Mouse (Mus musculus): ENCODE data around the gene Olfr131. TPM values are rescaled to one million over a fixed set of nuclear protein-coding genes. Genes with fewer than 3 reads are reported as not detected.
"Not testable (repeated sequence)": the region's sequence is repeated elsewhere in the genome, so short reads cannot be mapped to it uniquely, and the experiment has no call there.

The Olfr131 gene
- polyA plus RNA-seq (2016; fragmentation: Nextera tagmentation; extraction: Ambion mirVana), result not detected in 2 replicates

GRCm38 (mm10) chr17:38088593-38088992 lies at the start of gene Olfr131:
Olfr131 (minus strand) TSS chr17:38088693.
- Histone ChIP-seq H3K27ac (no peak within 1 kb of the TSS), H3K4me1 (no peaks in the 10 kb centered on the region), H3K27me3 (ENCODE audit: insufficient read depth, poor library complexity, severe bottlenecking) (no peaks in the 10 kb centered on the region), H3K36me3 (no peaks in the 10 kb centered on the region), H3K4me3 (no peak within 1 kb of the TSS), H3K9me3 (no peaks in the 10 kb centered on the region)
- no peak for DNase-seq (ENCODE audit: low spot score)

DNA sequence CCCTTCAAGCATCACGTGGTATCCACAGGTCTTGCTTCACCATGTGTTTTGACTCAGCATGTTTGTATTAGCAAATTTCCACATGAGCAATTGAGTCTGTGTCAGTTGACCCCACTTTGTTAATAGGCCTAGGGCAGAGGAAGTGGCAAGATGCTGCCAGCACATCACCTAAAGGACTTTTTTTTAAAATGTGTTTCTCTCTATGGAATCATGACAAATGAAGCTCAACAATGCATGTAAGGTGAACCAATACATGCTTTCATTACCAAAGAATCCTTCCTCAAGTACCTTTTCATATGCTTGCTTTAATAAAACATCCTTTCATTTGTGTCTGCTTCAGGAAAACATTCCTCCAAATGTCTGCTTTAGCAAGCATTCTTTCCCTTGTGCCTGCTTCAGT lies 45.9 kb upstream of the Olfr131 start, which contains the start of gene Olfr132:
Gene Olfr132 (minus strand): TSS at position 101 of the 400 bp plus-strand sequence.
- H3K4me1 ChIP-seq, result no peaks in the 10 kb centered on the region
- H3K36me3 ChIP-seq, result no peaks in the 10 kb centered on the region
- H3K4me3 ChIP-seq, result no peak within 1 kb of the TSS
- H3K9me3 ChIP-seq, result no peaks in the 10 kb centered on the region
- H3K27me3 ChIP-seq (ENCODE audit: insufficient read depth, poor library complexity, severe bottlenecking), result no peaks in the 10 kb centered on the region
- WGBS, result 65% methylated on average over 1 of the region's 1 CpGs
- H3K27ac ChIP-seq, result no peak within 1 kb of the TSS
- DNase-seq (ENCODE audit: low spot score), result no peak

GRCm38 (mm10) chr17:38125371-38125770 lies 36.9 kb upstream of the Olfr131 start:
- H3K4me1 ChIP-seq; H3K27ac ChIP-seq; DNase-seq (ENCODE audit: low spot score); H3K36me3 ChIP-seq; H3K27me3 ChIP-seq (ENCODE audit: insufficient read depth, poor library complexity, severe bottlenecking); H3K4me3 ChIP-seq; H3K9me3 ChIP-seq: not testable (repeated sequence)
- WGBS, result 74% methylated on average over 3 of the region's 3 CpGs

DNA sequence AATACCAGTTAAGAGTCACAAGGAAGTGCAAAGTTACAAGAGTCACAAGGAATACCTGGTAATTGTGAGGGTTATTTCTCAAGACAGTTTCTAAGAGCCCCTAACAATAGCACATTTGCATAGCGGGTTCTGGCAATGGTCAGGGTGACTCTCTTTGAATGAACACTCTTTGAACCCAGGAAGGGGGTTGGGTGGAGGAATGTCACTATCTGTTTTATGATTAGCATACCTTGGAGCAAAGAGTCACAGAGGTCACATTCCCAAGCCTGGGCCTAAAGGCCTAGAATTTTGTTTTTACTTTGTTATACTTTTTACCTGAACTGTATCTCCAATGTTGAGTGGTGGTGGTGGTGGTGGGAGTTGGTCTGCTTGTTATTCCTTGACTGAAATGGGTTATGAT lies 35.7 kb upstream of the Olfr131 start:
- WGBS, result 82% methylated on average over 1 of the region's 1 CpGs
- DNase-seq (ENCODE audit: low spot score); H3K36me3 ChIP-seq; H3K27ac ChIP-seq; H3K4me3 ChIP-seq; H3K4me1 ChIP-seq; H3K9me3 ChIP-seq; H3K27me3 ChIP-seq (ENCODE audit: insufficient read depth, poor library complexity, severe bottlenecking): not testable (repeated sequence)

- Histone ChIP-seq H3K27ac (no peak overlapping the region), H3K4me3 (no peak overlapping the region), H3K27me3 (ENCODE audit: insufficient read depth, poor library complexity, severe bottlenecking) (no peaks in the 10 kb centered on the region), H3K4me1 (no peaks in the 10 kb centered on the region), H3K36me3 (no peaks in the 10 kb centered on the region), H3K9me3 (no peaks in the 10 kb centered on the region)
- WGBS, result 79% methylated on average over 4 of the region's 4 CpGs
- no peak for DNase-seq (ENCODE audit: low spot score)
Measured at GRCm38 (mm10) chr17:38082364-38082763, 6.1 kb downstream of the Olfr131 start.

DNA sequence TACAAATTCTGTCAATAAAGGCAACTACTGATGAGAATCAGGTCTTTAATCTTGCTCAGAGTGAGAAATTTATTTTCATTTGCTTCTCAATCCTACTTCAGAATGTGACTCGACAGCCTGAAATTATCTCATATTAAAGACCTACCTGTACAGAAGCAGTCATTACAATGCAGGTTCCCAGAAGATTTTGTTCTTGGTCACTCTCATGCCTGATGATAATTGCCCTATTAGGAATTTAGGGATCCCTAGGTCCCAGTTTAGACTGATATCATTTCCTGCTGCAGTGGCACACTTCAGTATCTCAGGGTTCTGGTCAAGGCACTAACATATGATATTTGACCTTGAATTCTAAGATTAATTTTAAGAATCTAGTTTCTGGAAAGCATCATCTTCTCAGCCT lies 24.9 kb downstream of the Olfr131 start, which contains the start of gene Olfr130:
Gene Olfr130 (plus strand): TSS at position 301 of the 400 bp plus-strand sequence.
- no peak for DNase-seq (ENCODE audit: low spot score)
- H3K36me3 ChIP-seq, result no peaks in the 10 kb centered on the region
- WGBS, result 84% methylated on average over 1 of the region's 1 CpGs
- no peak within 1 kb of the TSS for H3K27ac ChIP-seq
- H3K4me1 ChIP-seq, result no peaks in the 10 kb centered on the region
- H3K9me3 ChIP-seq, result no peaks in the 10 kb centered on the region
- H3K27me3 ChIP-seq (ENCODE audit: insufficient read depth, poor library complexity, severe bottlenecking), result no peaks in the 10 kb centered on the region
- no peak within 1 kb of the TSS for H3K4me3 ChIP-seq

DNA sequence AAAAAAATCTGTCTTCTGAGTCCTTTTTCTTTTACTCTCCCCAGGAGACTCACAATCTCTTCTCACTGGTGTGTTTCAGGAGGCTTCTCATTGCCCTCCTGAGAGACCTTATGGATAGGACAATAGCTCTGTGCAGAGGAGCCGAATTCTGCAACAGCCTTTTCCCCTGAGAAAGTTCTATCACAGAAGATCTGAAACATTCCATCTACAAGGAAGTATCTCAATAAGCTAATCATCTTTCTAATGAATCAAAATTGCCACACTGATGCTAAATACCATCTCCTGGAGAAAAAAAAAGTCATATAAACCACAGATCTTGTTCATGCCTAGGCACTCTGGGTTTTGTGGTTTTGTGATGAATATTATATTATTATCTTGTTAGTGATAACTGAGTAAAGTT lies 28.5 kb downstream of the Olfr131 start, which contains the start of gene Olfr129:
Gene Olfr129 (minus strand): TSS at position 101 of the 400 bp plus-strand sequence.
- no peaks in the 10 kb centered on the region for H3K4me1 ChIP-seq
- H3K36me3 ChIP-seq, result no peaks in the 10 kb centered on the region
- no peaks in the 10 kb centered on the region for H3K27me3 ChIP-seq (ENCODE audit: insufficient read depth, poor library complexity, severe bottlenecking)
- DNase-seq (ENCODE audit: low spot score), result no peak
- no peaks in the 10 kb centered on the region for H3K9me3 ChIP-seq
- no peak within 1 kb of the TSS for H3K27ac ChIP-seq
- WGBS, result 71% methylated on average over 1 of the region's 1 CpGs
- no peak within 1 kb of the TSS for H3K4me3 ChIP-seq

Other genes with a start within 250 kb of the Olfr131 start
- gene Olfr126, start 241.2 kb downstream of the Olfr131 start, polyA plus RNA-seq (2016; fragmentation: Nextera tagmentation; extraction: Ambion mirVana), result not detected in 2 replicates
- not detected in 2 replicates for gene Olfr127, start 188.3 kb downstream of the Olfr131 start, polyA plus RNA-seq (2016; fragmentation: Nextera tagmentation; extraction: Ambion mirVana)
- not detected in 2 replicates for gene Olfr128, start 168.1 kb downstream of the Olfr131 start, polyA plus RNA-seq (2016; fragmentation: Nextera tagmentation; extraction: Ambion mirVana)
- gene Olfr761, start 135.6 kb downstream of the Olfr131 start, polyA plus RNA-seq (2016; fragmentation: Nextera tagmentation; extraction: Ambion mirVana), result not detected in 2 replicates
- gene Olfr129, start 28.6 kb downstream of the Olfr131 start, polyA plus RNA-seq (2016; fragmentation: Nextera tagmentation; extraction: Ambion mirVana), result not detected in 2 replicates
- gene Olfr130, start 24.8 kb downstream of the Olfr131 start, polyA plus RNA-seq (2016; fragmentation: Nextera tagmentation; extraction: Ambion mirVana), result not detected in 2 replicates
- not detected in 2 replicates for gene Olfr132, start 45.8 kb upstream of the Olfr131 start, polyA plus RNA-seq (2016; fragmentation: Nextera tagmentation; extraction: Ambion mirVana)
- not detected in 2 replicates for gene Olfr133, start 56.6 kb upstream of the Olfr131 start, polyA plus RNA-seq (2016; fragmentation: Nextera tagmentation; extraction: Ambion mirVana)
- gene Olfr134, start 82.7 kb upstream of the Olfr131 start, polyA plus RNA-seq (2016; fragmentation: Nextera tagmentation; extraction: Ambion mirVana), result not detected in 2 replicates
- not detected in 2 replicates for gene Olfr135, start 115.6 kb upstream of the Olfr131 start, polyA plus RNA-seq (2016; fragmentation: Nextera tagmentation; extraction: Ambion mirVana)
- not detected in 2 replicates for gene Olfr138, start 172.3 kb upstream of the Olfr131 start, polyA plus RNA-seq (2016; fragmentation: Nextera tagmentation; extraction: Ambion mirVana)
- not detected in 2 replicates for gene Olfr137, start 218.9 kb upstream of the Olfr131 start, polyA plus RNA-seq (2016; fragmentation: Nextera tagmentation; extraction: Ambion mirVana)
- not detected in 2 replicates for gene Olfr136, start 241.1 kb upstream of the Olfr131 start, polyA plus RNA-seq (2016; fragmentation: Nextera tagmentation; extraction: Ambion mirVana)

Measured in heart, embryonic 10.5 days (tissue).